Comparison of ENCODE assay signal across 9 mouse cellular contexts in genomic region chr2:93421320-93421719, GRCm38 (mm10). TPM values are rescaled to one million over a fixed set of nuclear protein-coding genes. Genes with fewer than 3 reads are reported as not detected.
DNase-seq lines count a peak whose midpoint lies in the region; ATAC-seq and TF ChIP-seq lines count a peak whose summit lies in the region.
"Had no signal": no experiment of that assay in that cellular context is flagged by ENCODE, and none has a peak within 500 bp of the region (broad histone marks: within the 10 kb centered on the region; RNA-seq: fewer than 3 reads in every experiment).

No protein-coding gene starts in this region.

- intact Hi-C loops in heart, postnatal 25 days (cut with DNase I) = loop anchor here (1.0 to 5.0 kb wide), 2 partner anchors 50 to 236 kb away; no protein-coding TSS in a partner anchor

- ATAC-seq in activated CD4-positive, CD25-positive, alpha-beta regulatory T cell, adult 4 months = no peak

- no peak for TF ChIP-seq POLR2A in ES-Bruce4 (IDR thresholded peaks at IDR 0.05; ENCODE audit: insufficient read depth, low read length)
- TF ChIP-seq POLR2A in cortical plate, adult 2 months (IDR thresholded peaks at IDR 0.05; ENCODE audit: extremely low read depth, insufficient read depth, low read length) = no peak

- H3K4me1 ChIP-seq in ES-Bruce4 (ENCODE audit: control insufficient read depth, insufficient read depth, low read length) = no peaks in the 10 kb centered on the region
- H3K4me1 ChIP-seq in cortical plate, adult 2 months (ENCODE audit: control insufficient read depth, insufficient read depth, low read length) = no peaks in the 10 kb centered on the region

- no peaks in the 10 kb centered on the region for H3K9me3 ChIP-seq in ES-Bruce4 (replicated peaks; ENCODE audit: control insufficient read depth, insufficient read depth, low read length, poor library complexity, severe bottlenecking)
- H3K9me3 ChIP-seq: limb, embryonic 15.5 days had no signal

- H3K27me3 ChIP-seq in ES-Bruce4 (ENCODE audit: control insufficient read depth, insufficient read depth, low read length, poor library complexity, severe bottlenecking) = no peaks in the 10 kb centered on the region
- H3K27me3 ChIP-seq: limb, embryonic 15.5 days had no signal

- H3K4me3 ChIP-seq in ES-Bruce4 (ENCODE audit: low read depth, low read length) = no peak overlapping the region
- H3K4me3 ChIP-seq in cortical plate, adult 2 months (ENCODE audit: insufficient read depth, low read length) = no peak overlapping the region
- H3K4me3 ChIP-seq: limb, embryonic 15.5 days had no signal

- TF ChIP-seq CTCF in ES-Bruce4 (IDR thresholded peaks at IDR 0.05; ENCODE audit: low read depth, low read length) = peak; percentile 83
- TF ChIP-seq CTCF in cortical plate, adult 2 months (IDR thresholded peaks at IDR 0.05; ENCODE audit: extremely low read depth, insufficient read depth, low read length) = peak; percentile 77

- TF ChIP-seq EP300 in ES-Bruce4 (IDR thresholded peaks at IDR 0.05; ENCODE audit: insufficient read depth, low read depth, low read length) = no peak

- H3K36me3 ChIP-seq in ES-Bruce4 (ENCODE audit: control insufficient read depth, insufficient read depth, low read length, poor library complexity, severe bottlenecking) = no peaks in the 10 kb centered on the region
- H3K36me3 ChIP-seq: limb, embryonic 15.5 days had no signal

- DNase-seq in adipocyte (ENCODE audit: low spot score) = peak; percentile 82
- DNase-seq in heart, postnatal 25 days (ENCODE audit: low spot score) = peak; percentile 38
- peak; percentile 67 to 76 for DNase-seq in layer of hippocampus, postnatal 14 days (ENCODE audit: low spot score in 2 of 2)
- DNase-seq in lung, postnatal 36 days = peak; percentile 88
- DNase-seq in spleen, adult 12 weeks (ENCODE audit: low spot score) = peak; percentile 64

- no peak overlapping the region for H3K27ac ChIP-seq in ES-Bruce4 (ENCODE audit: insufficient read depth, low read length)
- H3K27ac ChIP-seq in cortical plate, adult 2 months (ENCODE audit: insufficient read depth, low read length) = no peak overlapping the region
- H3K27ac ChIP-seq: limb, embryonic 15.5 days had no signal

- no peak overlapping the region for H3K9ac ChIP-seq in ES-Bruce4 (ENCODE audit: low read depth, poor library complexity, severe bottlenecking)
- H3K9ac ChIP-seq: limb, embryonic 15.5 days had no signal

RNA-seq across cellular contexts. Expression of gene Cd82, which starts 41.6 kb away (rescaled TPM):
- polyA plus RNA-seq in ES-Bruce4 (2011; ENCODE audit: insufficient read depth, insufficient read length, low read depth, missing spikeins) = 4.2 and 4.9 TPM in 2 replicates
- 35.2 and 45.3 TPM in 2 replicates for polyA plus RNA-seq in cortical plate, adult 2 months (2012; rRNA removed)
- total RNA-seq in heart, postnatal 25 days (2021) = 10 to 100 TPM; 11.9 to 12.6 TPM
- 10 to 100 TPM; 11.2 to 15.2 TPM for total RNA-seq in layer of hippocampus, postnatal 14 days (2021)
- polyA plus RNA-seq in activated CD4-positive, CD25-positive, alpha-beta regulatory T cell, adult 4 months (2017; shearing (Covaris generic)) = 100 to 1,000 TPM; 408 to 719 TPM

Comparison
In these comparisons a context has a peak if more than half of its experiments do, and no peak if none do; other contexts are left out.
1. DNase-seq: peak in every context shown above with its lines; median percentile 88 in lung, postnatal 36 days; 82 in adipocyte; 72 in layer of hippocampus, postnatal 14 days; 64 in spleen, adult 12 weeks; 38 in heart, postnatal 25 days.